Mouse (Mus musculus): ENCODE measurements around the gene Map2k4.

GRCm38 (mm10) chr11:65787421-65788151, 511 bp downstream of the Map2k4 start:
- TF ChIP-seq POLR2A (IDR thresholded peaks at IDR 0.05; ENCODE audit: low read depth, low read length) (no peak), CTCF (IDR thresholded peaks at IDR 0.05; ENCODE audit: extremely low read depth, insufficient read depth, insufficient read length, insufficient replicate concordance) (no peak)

Measured in spleen, adult 2 months (tissue).